Mouse (Mus musculus): Measurements from ENCODE around the gene Ctnna3.

GRCm38 (mm10) chr10:64181696-64182095 is 751.8 kb downstream of the Ctnna3 start:
- no peak for TF ChIP-seq CTCF (IDR thresholded peaks at IDR 0.05; ENCODE audit: low read depth)
- TF ChIP-seq EP300 (IDR thresholded peaks at IDR 0.05; ENCODE audit: low read depth): no peak
